In genomic region chr4:123647109-123647508, GRCm38 (mm10) we compare ENCODE assay signal across 12 mouse cellular contexts.
"Had no signal": no experiment of that assay in that cellular context is flagged by ENCODE, and none has a peak within 500 bp of the region (broad histone marks: within the 10 kb centered on the region; RNA-seq: fewer than 3 reads in every experiment).

No protein-coding gene starts in this region.

- H3K9ac ChIP-seq: hindbrain, embryonic 15.5 days; limb, embryonic 13.5 days; liver, embryonic 14.5 days; midbrain, embryonic 12.5 days; neural tube, embryonic 13.5 days had no signal

- H3K4me3 ChIP-seq: hindbrain, embryonic 15.5 days; limb, embryonic 13.5 days; midbrain, embryonic 12.5 days; neural tube, embryonic 13.5 days had no signal

- H3K4me2 ChIP-seq: hindbrain, embryonic 15.5 days; limb, embryonic 13.5 days; midbrain, embryonic 12.5 days; neural tube, embryonic 13.5 days had no signal

- H3K4me1 ChIP-seq: midbrain, embryonic 12.5 days had no signal

- H3K27me3 ChIP-seq: hindbrain, embryonic 15.5 days; limb, embryonic 13.5 days; midbrain, embryonic 12.5 days; neural tube, embryonic 13.5 days had no signal

- H3K9me3 ChIP-seq: hindbrain, embryonic 15.5 days; limb, embryonic 13.5 days; midbrain, embryonic 12.5 days; neural tube, embryonic 13.5 days had no signal

- H3K27ac ChIP-seq: hindbrain, embryonic 15.5 days; limb, embryonic 13.5 days; liver, embryonic 14.5 days; midbrain, embryonic 12.5 days; neural tube, embryonic 13.5 days had no signal

- DNase-seq: left cerebral cortex, postnatal 4 days; retina, postnatal 1 day; right cerebral cortex, postnatal 4 days; spleen, adult 18-20 months; thymus, adult 18-20 months; thymus, postnatal 25 days had no signal

- ATAC-seq: midbrain, embryonic 16.5 days had no signal
